Mouse (Mus musculus) liver, adult 2 months (tissue): ENCODE results near the gene Abr. TPM values are rescaled to one million over a fixed set of nuclear protein-coding genes. Genes with fewer than 3 reads are reported as not detected.

ENCODE experiments used
- DNase-seq: peaks from one replicate; pipeline ENCODE4 v3.0.0-alpha.2; 2011; ENCODE audit warnings: low read depth, low spot score; ENCODE audit errors: extremely low read depth
- H3K27ac ChIP-seq: fragments of 200-500 bp; replicated peaks from 2 replicates; pipeline ENCODE4 v1.5.1; 2012; ENCODE audit warnings: low read depth, mild to moderate bottlenecking, control low read depth, inconsistent platforms, low read length; ENCODE audit not compliant: insufficient read depth
- H3K27me3 ChIP-seq: fragments of 200-500 bp; 2 replicates; pipeline ENCODE4 v1.6.1; 2012; ENCODE audit warnings: mild to moderate bottlenecking, moderate library complexity, low read length, inconsistent platforms; ENCODE audit not compliant: control insufficient read depth, insufficient read depth
- H3K36me3 ChIP-seq: fragments of 200-500 bp; 2 replicates; pipeline ENCODE4 v1.6.1; 2012; ENCODE audit warnings: low read length, inconsistent platforms; ENCODE audit not compliant: control insufficient read depth, insufficient read depth
- H3K4me1 ChIP-seq: fragments of 200-500 bp; 2 replicates; pipeline ENCODE4 v1.6.1; 2011; ENCODE audit warnings: low read length; ENCODE audit not compliant: control insufficient read depth, insufficient read depth
- H3K4me3 ChIP-seq: fragments of 200-500 bp; 2 replicates; pipeline ENCODE4 v1.5.1; 2011; ENCODE audit warnings: low read depth, mild to moderate bottlenecking, control low read depth, low read length, moderate library complexity; ENCODE audit not compliant: insufficient read depth
- H3K79me2 ChIP-seq: fragments of 200-500 bp; 2 replicates; pipeline ENCODE4 v1.6.1; 2012; ENCODE audit warnings: inconsistent platforms, mild to moderate bottlenecking, low read length, moderate library complexity; ENCODE audit not compliant: control insufficient read depth, insufficient read depth
- H3K9ac ChIP-seq: fragments of 200-500 bp; 2 replicates; pipeline ENCODE4 v1.6.1; 2012; ENCODE audit warnings: low read depth, mild to moderate bottlenecking, control low read depth, inconsistent platforms, low read length
- CTCF ChIP-seq: fragments of 200-500 bp; IDR thresholded peaks from 2 replicates; pipeline ENCODE4 v1.5.1; 2011; ENCODE audit warnings: low read depth, low read length, control low read depth
- POLR2A ChIP-seq: fragments of 200-500 bp; IDR thresholded peaks from 2 replicates; pipeline ENCODE4 v1.6.1; 2011; ENCODE audit warnings: low read length, control low read depth; ENCODE audit not compliant: insufficient read depth; ENCODE audit errors: extremely low read depth
- WGBS: fragments of 180-500 bp; shearing (Covaris S2); methylation state at CpG from one replicate; pipeline ENCODE4 v1.1.7; 2018; 5-methylcytosine and 5-hydroxymethylcytosine counted together
- polyA plus RNA-seq: library from polyadenylated mRNA; depleted of rRNA; stranded (reverse); fragments of >200 nt; gene quantifications from 2 replicates; pipeline ENCODE4 v1.2.3, GENCODE M21; 2012
- total RNA-seq: library from RNA; depleted of rRNA; stranded (reverse); fragments of >200 nt; gene quantifications from 2 replicates; pipeline ENCODE4 v1.2.3, GENCODE M21; 2014

Abr gene
- total and polyA plus RNA-seq, 2 experiments = 3.3 to 3.9 TPM

DNA sequence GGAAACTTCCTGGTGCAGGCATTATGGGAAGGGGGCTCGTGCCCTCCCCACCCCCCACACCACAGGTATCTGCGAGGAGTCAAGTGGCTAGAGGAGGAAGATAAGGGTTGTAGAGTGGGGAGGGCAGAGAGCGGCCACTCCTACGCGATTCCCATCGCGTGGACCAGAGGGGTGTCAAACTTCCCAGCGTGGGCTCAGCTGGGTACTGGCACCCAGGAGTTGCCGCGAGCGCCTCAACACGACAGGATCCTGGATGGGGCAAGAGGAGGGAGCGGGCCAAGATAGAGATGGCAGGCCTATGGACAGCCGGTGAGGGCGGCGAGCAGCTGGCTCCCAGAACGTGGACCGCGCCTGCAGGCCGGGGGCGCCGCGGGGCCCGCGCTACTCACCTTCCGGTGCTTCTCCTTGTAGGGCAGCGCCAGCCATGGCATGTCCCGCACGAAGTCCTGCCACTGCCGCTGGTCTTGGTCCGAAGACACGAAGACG lies 223.8 kb downstream of the Abr start:
- H3K4me3 ChIP-seq = peak overlapping the region; percentile 80
- peak overlapping the region; percentile 68 for H3K9ac ChIP-seq
- no peak for TF ChIP-seq CTCF
- TF ChIP-seq POLR2A = no peak
- H3K27ac ChIP-seq = no peak overlapping the region
- no peaks in the 10 kb centered on the region for H3K36me3 ChIP-seq
- no peak for DNase-seq
- H3K79me2 ChIP-seq = no peaks in the 10 kb centered on the region
- WGBS = 1% methylated on average over 32 of the region's 33 CpGs
- 0 out of 2 replicates have a peak, but pooled peaks cover 2% of the 10 kb centered on the region for H3K4me1 ChIP-seq
- H3K27me3 ChIP-seq = no peaks in the 10 kb centered on the region

DNA sequence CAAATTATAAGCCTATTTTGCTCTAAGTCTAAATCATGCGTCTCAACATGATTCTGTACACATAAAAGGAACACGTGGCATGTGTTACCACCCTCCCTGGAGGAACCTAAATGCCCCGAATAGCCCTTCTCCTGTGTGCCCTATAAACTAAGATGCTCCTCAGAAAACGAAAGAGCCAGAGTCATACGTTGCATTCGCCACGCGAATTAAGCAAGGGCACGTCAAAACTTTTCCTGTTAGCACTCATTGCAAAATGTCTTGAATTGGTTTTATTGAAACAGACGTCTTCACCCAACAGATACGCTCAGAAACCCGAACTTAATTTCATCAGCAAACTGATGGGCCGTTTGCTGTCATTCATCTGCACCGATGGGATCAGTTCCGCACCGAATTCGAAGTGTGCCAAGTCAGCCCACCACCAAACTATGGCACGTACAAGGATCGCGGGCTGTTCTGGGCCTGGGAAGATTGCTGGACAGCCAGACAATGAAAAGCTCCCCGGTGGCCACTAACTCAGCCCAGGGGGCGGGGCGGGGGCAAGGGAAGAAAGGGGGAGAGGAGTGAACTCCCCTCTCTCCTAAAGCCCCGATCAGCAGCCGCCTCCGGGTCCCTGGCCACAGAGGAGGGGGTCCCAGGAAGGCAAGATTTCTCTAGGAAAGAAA lies 224.3 kb downstream of the Abr start:
- Histone ChIP-seq H3K9ac (peak overlapping the region; percentile 68; the same call in 1 of the 2 replicates), H3K27ac (no peak overlapping the region), H3K4me3 (peak overlapping the region; percentile 80), H3K4me1 (0 out of 2 replicates have a peak, but pooled peaks cover 2% of the 10 kb centered on the region), H3K27me3 (no peaks in the 10 kb centered on the region), H3K79me2 (no peaks in the 10 kb centered on the region), H3K36me3 (no peaks in the 10 kb centered on the region)
- no peak for DNase-seq
- 10% methylated on average over 26 of the region's 26 CpGs for WGBS
- TF ChIP-seq POLR2A (no peak), CTCF (no peak)

DNA sequence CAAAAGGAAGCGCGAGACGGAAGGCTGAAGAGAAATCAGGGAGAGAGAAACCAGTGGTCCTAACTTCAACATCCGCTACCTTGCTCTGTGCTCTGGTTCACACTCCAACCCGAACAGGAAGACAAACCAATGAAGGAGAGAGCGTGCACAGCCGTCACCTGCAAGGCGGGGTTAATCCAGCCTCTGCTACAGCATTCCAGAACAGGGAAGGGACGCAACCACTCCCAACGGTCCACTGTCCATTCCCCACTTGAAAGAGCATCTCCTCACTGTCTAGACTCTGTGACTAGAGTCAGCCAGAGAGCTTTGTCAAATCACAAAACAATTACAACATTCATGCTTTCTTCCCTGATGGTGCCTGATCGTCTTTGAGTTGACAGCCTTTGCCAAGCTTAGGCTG lies 229.1 kb downstream of the Abr start:
- no peak overlapping the region for H3K27ac ChIP-seq
- no peaks in the 10 kb centered on the region for H3K36me3 ChIP-seq
- H3K4me3 ChIP-seq = no peak overlapping the region
- DNase-seq = no peak
- TF ChIP-seq CTCF (no peak), POLR2A (no peak)
- H3K9ac ChIP-seq = no peak overlapping the region
- no peaks in the 10 kb centered on the region for H3K27me3 ChIP-seq
- 90% methylated on average over 11 of the region's 11 CpGs for WGBS
- no peaks in the 10 kb centered on the region for H3K79me2 ChIP-seq
- H3K4me1 ChIP-seq = no peaks in the 10 kb centered on the region

DNA sequence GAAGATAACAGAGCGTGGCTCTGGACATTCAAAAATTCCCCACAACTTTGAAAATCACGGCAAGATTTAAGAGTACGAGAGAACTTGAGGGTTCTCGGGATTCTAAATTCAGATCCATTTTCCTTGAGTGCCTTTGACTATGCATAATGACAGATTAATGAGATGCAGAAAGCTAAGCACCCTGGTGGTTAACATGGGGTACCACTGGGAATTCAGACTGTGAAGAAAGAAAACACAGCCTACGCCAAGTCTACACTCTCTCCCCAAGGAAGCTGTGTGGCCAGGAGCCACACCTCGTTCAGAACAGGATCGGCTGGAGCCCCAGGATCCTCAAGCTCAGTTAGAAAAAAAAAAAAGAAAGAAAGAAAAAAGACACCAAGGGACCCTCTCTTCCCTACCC lies 229.6 kb downstream of the Abr start:
- H3K4me3 ChIP-seq = no peak overlapping the region
- TF ChIP-seq CTCF (no peak), POLR2A (no peak)
- H3K79me2 ChIP-seq = no peaks in the 10 kb centered on the region
- H3K36me3 ChIP-seq = no peaks in the 10 kb centered on the region
- no peak overlapping the region for H3K27ac ChIP-seq
- DNase-seq = no peak
- WGBS = 89% methylated on average over 7 of the region's 7 CpGs
- H3K9ac ChIP-seq = no peak overlapping the region
- H3K4me1 ChIP-seq = no peaks in the 10 kb centered on the region
- H3K27me3 ChIP-seq = no peaks in the 10 kb centered on the region

DNA sequence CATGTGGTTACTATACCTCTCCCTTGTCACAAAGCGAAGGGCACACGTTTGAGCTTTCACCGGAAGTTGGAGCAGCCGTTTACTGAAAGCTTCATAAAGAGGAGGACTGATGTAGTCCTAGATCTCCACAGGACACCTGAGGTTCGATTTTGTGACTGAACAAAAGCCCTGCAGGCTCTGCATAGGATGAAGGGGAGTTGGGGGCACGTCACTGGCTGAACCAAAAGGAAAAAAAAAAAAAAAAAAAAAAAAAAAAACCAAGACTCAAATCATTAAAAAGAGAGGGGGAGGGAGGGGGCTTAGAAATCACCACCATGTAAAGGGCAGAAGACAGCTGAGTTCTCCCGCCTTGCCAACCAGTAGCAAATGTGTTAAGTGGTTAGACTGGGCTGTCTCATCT lies 233.4 kb downstream of the Abr start:
- Histone ChIP-seq H3K27me3 (no peaks in the 10 kb centered on the region), H3K4me1 (no peaks in the 10 kb centered on the region), H3K4me3 (no peak overlapping the region), H3K9ac (no peak overlapping the region), H3K79me2 (no peaks in the 10 kb centered on the region), H3K27ac (no peak overlapping the region), H3K36me3 (no peaks in the 10 kb centered on the region)
- TF ChIP-seq POLR2A (no peak), CTCF (no peak)
- 40% methylated on average over 7 of the region's 7 CpGs for WGBS
- DNase-seq = no peak

DNA sequence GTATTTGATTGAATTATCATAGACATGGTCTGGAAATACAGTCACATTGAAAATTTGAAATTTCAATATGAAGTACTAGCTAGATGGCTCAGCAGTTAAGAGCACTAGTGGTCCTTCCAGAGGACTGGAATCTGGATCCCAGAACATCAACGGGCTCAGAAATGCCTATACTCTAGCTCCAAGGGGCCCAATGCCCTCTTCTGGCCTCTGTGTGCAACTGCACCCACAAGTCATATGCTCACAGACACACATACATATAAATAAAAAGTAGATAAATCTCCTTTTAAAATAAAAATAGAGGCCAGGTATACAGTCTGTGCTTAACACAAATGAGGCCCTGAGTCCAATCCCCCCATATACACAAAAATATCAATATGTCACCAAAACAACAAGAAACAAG lies 235.0 kb downstream of the Abr start:
- H3K4me1 ChIP-seq = no peaks in the 10 kb centered on the region
- no peaks in the 10 kb centered on the region for H3K27me3 ChIP-seq
- H3K27ac ChIP-seq = no peak overlapping the region
- no peak for DNase-seq
- no peak overlapping the region for H3K4me3 ChIP-seq
- no peak overlapping the region for H3K9ac ChIP-seq
- no peaks in the 10 kb centered on the region for H3K36me3 ChIP-seq
- TF ChIP-seq POLR2A (no peak), CTCF (no peak; the same call in 1 of the 2 replicates)
- 85% methylated on average over 1 of the region's 1 CpGs for WGBS
- H3K79me2 ChIP-seq = no peaks in the 10 kb centered on the region
